Mouse (Mus musculus): ENCODE results near the gene Csrnp1.
A peak's percentile ranks its signal among the peaks of the same experiment; 100 is the strongest.

GRCm38 (mm10) chr9:119983585-119984535 is 598 bp downstream of the Csrnp1 start:
- TF ChIP-seq POLR2A (IDR thresholded peaks at IDR 0.05; ENCODE audit: low read depth, low read length) (peak; percentile 96), CTCF (IDR thresholded peaks at IDR 0.05; ENCODE audit: extremely low read depth, insufficient read depth, insufficient read length, insufficient replicate concordance) (no peak)
